Mouse (Mus musculus) embryonic fibroblast, embryonic 13.5 days (primary cell): ENCODE measurements around the gene Apod.

Source experiments
- CTCF ChIP-seq: IDR thresholded peaks from 2 replicates; pipeline ENCODE4 v1.5.1; 2011; ENCODE audit warnings: mild to moderate bottlenecking, control low read depth, low read length, moderate library complexity, borderline replicate concordance; ENCODE audit not compliant: insufficient read depth
- POLR2A ChIP-seq: IDR thresholded peaks from 2 replicates; pipeline ENCODE4 v1.6.1; 2011; ENCODE audit warnings: low read depth, mild to moderate bottlenecking, control low read depth, low read length, moderate library complexity

DNA sequence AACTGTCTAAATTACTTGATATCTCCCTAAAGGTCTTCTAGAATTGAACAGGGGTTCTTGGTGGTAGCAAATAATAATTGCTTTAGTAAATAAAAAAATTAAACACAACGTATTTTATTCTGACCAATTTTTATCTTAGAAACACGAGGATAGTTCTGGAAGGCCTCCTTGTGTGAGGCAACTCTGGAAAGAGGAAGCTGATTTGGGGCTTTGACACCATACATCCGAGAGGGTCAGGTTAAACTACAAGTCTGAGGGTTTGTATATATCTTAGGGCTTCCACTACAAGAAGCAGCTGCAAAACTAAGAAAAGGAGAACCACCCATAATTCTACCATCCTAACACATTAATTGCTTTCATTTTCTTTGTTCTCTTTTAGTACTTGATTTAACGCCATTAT is 20.8 kb downstream of the Apod start:
- TF ChIP-seq CTCF = no peak
- TF ChIP-seq POLR2A = no peak
